Mouse (Mus musculus) ES-E14 (cell line): ENCODE results near the gene Ercc6l2. TPM values are rescaled to one million over a fixed set of nuclear protein-coding genes. Genes with fewer than 3 reads are reported as not detected.

ENCODE experiments used
- DNase-seq: peaks from one replicate; pipeline ENCODE4 v3.0.0-alpha.2; 2013; ENCODE audit warnings: low read depth, low spot score
- H3K27ac ChIP-seq: 2 replicates; pipeline ENCODE4 v1.5.1; 2012; ENCODE audit warnings: low read depth, mild to moderate bottlenecking, low read length, moderate library complexity, mixed read lengths; ENCODE audit not compliant: poor library complexity, insufficient read depth, severe bottlenecking
- H3K36me3 ChIP-seq: 2 replicates; pipeline ENCODE4 v1.6.1; 2012; ENCODE audit warnings: mild to moderate bottlenecking, low read length, moderate library complexity, mixed read lengths; ENCODE audit not compliant: control insufficient read depth, poor library complexity, insufficient read depth, severe bottlenecking
- H3K4me1 ChIP-seq, 2 experiments: fragments of 150-350 bp in 1 of 2; sonication (generic) in 1 of 2; 2 replicates each; pipeline ENCODE4 v1.6.1; 2012; ENCODE audit warnings: low read length in 2 of 2, mild to moderate bottlenecking in 1 of 2, mixed read lengths in 1 of 2; ENCODE audit not compliant: control insufficient read depth in 2 of 2, insufficient read depth in 2 of 2, poor library complexity in 1 of 2
- H3K4me3 ChIP-seq, 2 experiments: fragments of 150-350 bp in 1 of 2; sonication (generic) in 1 of 2; 2 replicates each; pipeline ENCODE4 v1.5.1; 2012; ENCODE audit warnings: low read length in 2 of 2, low read depth in 1 of 2, mild to moderate bottlenecking in 1 of 2, mixed read lengths in 1 of 2; ENCODE audit not compliant: insufficient read depth in 1 of 2, poor library complexity in 1 of 2, severe bottlenecking in 1 of 2
- H3K9ac ChIP-seq: 2 replicates; pipeline ENCODE4 v1.6.1; 2012; ENCODE audit warnings: low read depth, mild to moderate bottlenecking, low read length, mixed read lengths; ENCODE audit not compliant: poor library complexity, insufficient read depth, severe bottlenecking
- H3K9me3 ChIP-seq: fragments of 150-350 bp; sonication (generic); 2 replicates; pipeline ENCODE4 v1.6.1; 2012; ENCODE audit warnings: low read depth, mild to moderate bottlenecking, low read length; ENCODE audit not compliant: control insufficient read depth, insufficient read depth
- CHD2 ChIP-seq: IDR thresholded peaks from 2 replicates; pipeline ENCODE4 v1.6.1; 2014; ENCODE audit warnings: mild to moderate bottlenecking, low read depth, low read length, inconsistent platforms
- HCFC1 ChIP-seq: IDR thresholded peaks from 2 replicates; pipeline ENCODE4 v1.6.1; 2012; ENCODE audit warnings: low read length, inconsistent platforms, borderline replicate concordance; ENCODE audit not compliant: insufficient read depth
- MAFK ChIP-seq: IDR thresholded peaks from 2 replicates; pipeline ENCODE4 v1.6.1; 2014; ENCODE audit warnings: mild to moderate bottlenecking, low read depth, low read length, inconsistent platforms; ENCODE audit not compliant: insufficient read depth
- ZC3H11A ChIP-seq: IDR thresholded peaks from 2 replicates; pipeline ENCODE4 v1.6.1; 2012; ENCODE audit warnings: low read depth, mild to moderate bottlenecking, inconsistent platforms, low read length, borderline replicate concordance
- ZNF384 ChIP-seq: IDR thresholded peaks from 2 replicates; pipeline ENCODE4 v1.6.1; 2012; ENCODE audit warnings: low read depth, low read length, inconsistent platforms
- in situ Hi-C, 2 experiments: fragments of 600-800 bp; cut with MboI; formaldehyde crosslinking; loops; one replicate each; pipeline ENCODE4 v1.15.1; 2025; ENCODE audit warnings: low sequenced_read_pairs in 2 of 2, inconsistent platforms in 1 of 2; ENCODE audit not compliant: unreplicated experiment in 2 of 2
- total RNA-seq: library from RNA; depleted of rRNA; stranded (reverse); fragments of 300-350 nt; gene quantifications from 2 replicates; pipeline ENCODE4 v1.2.3, GENCODE M21; 2012

The Ercc6l2 gene
- total RNA-seq, 1 experiment: 28.1 TPM

GRCm38 (mm10) chr13:63907437-63907836 is 92.4 kb downstream of the Ercc6l2 start:
- no peak for DNase-seq
- TF ChIP-seq CHD2 (no peak), ZNF384 (no peak), MAFK (no peak), HCFC1 (no peak), ZC3H11A (no peak)
- H3K9ac ChIP-seq: no peak overlapping the region
- in situ Hi-C loops: no loop called here
- no peak overlapping the region for H3K4me3 ChIP-seq
- peaks cover 0 to 3% of the 10 kb centered on the region in 2 experiments; a peak in 1 of 4 replicates for H3K4me1 ChIP-seq
- no peak overlapping the region for H3K27ac ChIP-seq
- no peaks in the 10 kb centered on the region for H3K9me3 ChIP-seq
- H3K36me3 ChIP-seq: no peaks in the 10 kb centered on the region

- H3K4me1 ChIP-seq: peaks cover 2 to 8% of the 10 kb centered on the region in 2 experiments; a peak in 3 of 4 replicates
- H3K27ac ChIP-seq: no peak overlapping the region
- TF ChIP-seq ZC3H11A: no peak
- no peak for TF ChIP-seq ZNF384
- TF ChIP-seq CHD2: no peak
- TF ChIP-seq HCFC1: no peak
- TF ChIP-seq MAFK: no peak
- no peak overlapping the region for H3K9ac ChIP-seq
- no peaks in the 10 kb centered on the region for H3K36me3 ChIP-seq
- H3K4me3 ChIP-seq: no peak overlapping the region
- no peaks in the 10 kb centered on the region for H3K9me3 ChIP-seq
- in situ Hi-C loops: no loop called here
- DNase-seq: no peak
Measured at GRCm38 (mm10) chr13:63910141-63910804, 95.2 kb downstream of the Ercc6l2 start.

- no peaks in the 10 kb centered on the region for H3K36me3 ChIP-seq
- no peak for TF ChIP-seq ZNF384
- no peak for TF ChIP-seq ZC3H11A
- TF ChIP-seq HCFC1: no peak
- TF ChIP-seq CHD2: no peak
- TF ChIP-seq MAFK: no peak
- in situ Hi-C loops: no loop called here
- no peaks in the 10 kb centered on the region for H3K9me3 ChIP-seq
- no peak for DNase-seq
- no peak overlapping the region for H3K9ac ChIP-seq
- no peak overlapping the region for H3K4me3 ChIP-seq
- peaks cover 10 to 18% of the 10 kb centered on the region in 2 experiments for H3K4me1 ChIP-seq
- no peak overlapping the region for H3K27ac ChIP-seq
Measured at GRCm38 (mm10) chr13:63911617-63912016, 96.6 kb downstream of the Ercc6l2 start.

GRCm38 (mm10) chr13:63913136-63913535 is 98.1 kb downstream of the Ercc6l2 start:
- TF ChIP-seq MAFK (no peak), CHD2 (no peak), ZC3H11A (no peak), ZNF384 (no peak), HCFC1 (no peak)
- H3K4me1 ChIP-seq: peaks cover 13 to 20% of the 10 kb centered on the region in 2 experiments
- in situ Hi-C loops: no loop called here
- H3K9ac ChIP-seq: no peak overlapping the region
- DNase-seq: no peak
- H3K27ac ChIP-seq: no peak overlapping the region
- H3K4me3 ChIP-seq: no peak overlapping the region
- no peaks in the 10 kb centered on the region for H3K9me3 ChIP-seq
- no peaks in the 10 kb centered on the region for H3K36me3 ChIP-seq

GRCm38 (mm10) chr13:63915176-63915575 is 100.1 kb downstream of the Ercc6l2 start:
- no peaks in the 10 kb centered on the region for H3K36me3 ChIP-seq
- in situ Hi-C loops: no loop called here
- no peaks in the 10 kb centered on the region for H3K9me3 ChIP-seq
- DNase-seq: no peak
- no peak overlapping the region for H3K9ac ChIP-seq
- no peak overlapping the region for H3K4me3 ChIP-seq
- H3K27ac ChIP-seq: no peak overlapping the region
- H3K4me1 ChIP-seq: peaks cover 13 to 18% of the 10 kb centered on the region in 2 experiments
- no peak for TF ChIP-seq CHD2
- no peak for TF ChIP-seq ZC3H11A
- no peak for TF ChIP-seq ZNF384
- TF ChIP-seq MAFK: no peak
- no peak for TF ChIP-seq HCFC1
